Mouse (Mus musculus): ENCODE measurements at regions not wholly inside any gene's neighbourhood (a gene's known extent, or its start where the extent isn't known, plus 50 kb on each side); places are given as distances from the start of the nearest gene placed in this dataset.

DNA sequence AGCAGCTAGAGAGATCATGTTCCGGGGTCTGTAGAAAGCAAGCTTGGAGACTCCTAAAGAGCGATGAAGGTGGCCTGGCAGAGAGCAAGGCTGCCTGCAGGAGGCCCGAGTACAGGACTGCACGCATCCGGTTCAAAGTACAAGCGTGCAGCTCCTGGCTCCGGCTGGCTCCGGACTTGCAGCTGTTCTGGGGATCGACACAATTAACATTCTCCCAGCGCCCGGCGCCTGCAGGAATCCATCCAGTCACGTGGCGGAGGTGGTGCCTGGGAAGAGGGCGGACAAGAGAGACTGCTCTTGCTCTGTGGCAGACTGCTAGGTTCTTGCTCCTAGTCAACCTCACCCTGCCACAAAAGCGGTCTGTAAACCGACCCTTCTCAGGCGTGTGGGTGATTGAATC lies 86.9 kb downstream of the Bdh1 start:
- peak; percentile 89 for ATAC-seq
- H3K36me3 ChIP-seq, result no peaks in the 10 kb centered on the region
- H3K27me3 ChIP-seq (replicated peaks), result no peaks in the 10 kb centered on the region
- no peak overlapping the region for H3K4me3 ChIP-seq (replicated peaks)
- H3K27ac ChIP-seq, result peak overlapping the region; percentile 83
- H3K4me1 ChIP-seq (replicated peaks), result peaks cover 21% of the 10 kb centered on the region
- H3K9ac ChIP-seq, result peak overlapping the region; percentile 27; the same call in 1 of the 2 replicates
- WGBS, result under 1% methylated on average over 18 of the region's 18 CpGs
- no peaks in the 10 kb centered on the region for H3K9me3 ChIP-seq
- peak overlapping the region; percentile 46 for H3K4me2 ChIP-seq (replicated peaks)

DNA sequence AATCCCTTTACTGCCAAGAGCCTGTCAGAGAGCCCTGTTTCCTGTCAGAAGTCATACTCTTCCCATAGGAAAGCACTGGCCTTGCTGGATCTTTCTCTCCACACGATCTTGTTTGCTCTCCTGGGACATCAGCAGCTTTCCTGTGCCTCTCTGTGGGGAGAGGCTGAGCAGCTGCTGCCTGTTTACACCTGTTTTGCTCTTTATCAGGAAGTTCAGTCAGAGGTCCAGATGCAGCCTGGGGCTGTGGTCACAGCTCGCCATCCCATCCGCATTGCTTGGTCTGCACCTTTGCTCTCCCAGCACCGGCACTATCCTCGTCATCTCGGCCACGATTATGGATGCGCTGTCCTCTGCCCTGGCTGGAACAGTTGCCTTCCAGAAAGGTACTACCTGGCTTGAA lies 88.0 kb downstream of the Bdh1 start:
- Histone ChIP-seq H3K4me3 (replicated peaks) (no peak overlapping the region), H3K27ac (peak overlapping the region; percentile 33; the same call in 1 of the 2 replicates), H3K9ac (no peak overlapping the region), H3K36me3 (no peaks in the 10 kb centered on the region), H3K4me1 (replicated peaks) (peaks cover 21% of the 10 kb centered on the region), H3K9me3 (no peaks in the 10 kb centered on the region), H3K4me2 (replicated peaks) (no peak overlapping the region), H3K27me3 (replicated peaks) (no peaks in the 10 kb centered on the region)
- no peak for ATAC-seq
- WGBS, result 63% methylated on average over 8 of the region's 8 CpGs

DNA sequence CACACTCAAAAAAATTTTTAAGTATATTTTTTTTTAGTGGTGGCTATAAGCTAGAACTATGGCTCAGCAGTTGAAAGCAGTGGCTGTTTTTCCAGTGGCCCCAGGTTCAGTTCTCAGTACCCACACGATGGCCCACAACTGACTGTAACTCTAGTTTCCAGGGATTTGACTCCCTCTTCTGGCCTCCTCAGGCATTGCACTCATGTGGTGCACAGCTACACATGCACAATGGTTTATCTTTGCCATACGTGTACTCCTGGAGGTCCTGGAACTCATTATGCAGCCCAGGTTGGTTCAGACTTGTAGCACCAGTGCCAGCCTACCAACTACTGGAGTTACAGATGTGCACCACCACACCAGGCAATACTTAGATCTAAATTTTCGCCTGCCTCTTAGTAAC lies 96.7 kb downstream of the Bdh1 start:
- 90% methylated on average over 3 of the region's 3 CpGs for WGBS

DNA sequence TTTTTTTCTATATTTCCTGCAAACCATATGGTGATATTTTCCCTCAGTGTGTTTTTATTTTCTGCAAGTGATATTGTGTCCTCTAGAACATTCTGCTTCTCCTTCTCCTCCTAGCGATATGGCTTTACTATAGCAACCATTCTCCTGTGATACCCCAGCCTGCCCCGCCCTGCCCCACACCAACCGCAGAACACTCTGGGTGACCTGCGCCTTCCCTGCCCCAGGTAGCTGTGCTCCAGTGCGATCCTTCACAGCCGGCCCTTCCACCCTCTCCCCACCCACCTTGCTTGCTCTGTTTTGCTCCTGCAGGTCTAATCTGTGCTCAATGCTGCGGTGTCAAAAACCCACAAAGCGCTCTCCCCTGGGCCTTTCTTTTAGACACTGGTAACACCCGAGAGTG lies 98.0 kb downstream of the Bdh1 start:
- ATAC-seq, result no peak
- H3K27me3 ChIP-seq (replicated peaks), result no peaks in the 10 kb centered on the region
- WGBS, result 69% methylated on average over 9 of the region's 9 CpGs
- H3K4me3 ChIP-seq (replicated peaks), result no peak overlapping the region
- H3K9ac ChIP-seq, result no peak overlapping the region
- no peaks in the 10 kb centered on the region for H3K36me3 ChIP-seq
- H3K27ac ChIP-seq, result no peak overlapping the region
- H3K4me1 ChIP-seq (replicated peaks), result 0 out of 2 replicates have a peak, but pooled peaks cover 2% of the 10 kb centered on the region
- no peaks in the 10 kb centered on the region for H3K9me3 ChIP-seq
- no peak overlapping the region for H3K4me2 ChIP-seq (replicated peaks)

More for the DNA sequence above, 96.7 kb downstream of the Bdh1 start:
- ATAC-seq, result no peak
- H3K4me1 ChIP-seq (replicated peaks), result 0 out of 2 replicates have a peak, but pooled peaks cover 2% of the 10 kb centered on the region
- H3K27ac ChIP-seq, result no peak overlapping the region
- H3K4me2 ChIP-seq (replicated peaks), result no peak overlapping the region
- H3K27me3 ChIP-seq (replicated peaks), result no peaks in the 10 kb centered on the region
- no peaks in the 10 kb centered on the region for H3K36me3 ChIP-seq
- H3K9me3 ChIP-seq, result no peaks in the 10 kb centered on the region
- no peak overlapping the region for H3K4me3 ChIP-seq (replicated peaks)
- no peak overlapping the region for H3K9ac ChIP-seq

DNA sequence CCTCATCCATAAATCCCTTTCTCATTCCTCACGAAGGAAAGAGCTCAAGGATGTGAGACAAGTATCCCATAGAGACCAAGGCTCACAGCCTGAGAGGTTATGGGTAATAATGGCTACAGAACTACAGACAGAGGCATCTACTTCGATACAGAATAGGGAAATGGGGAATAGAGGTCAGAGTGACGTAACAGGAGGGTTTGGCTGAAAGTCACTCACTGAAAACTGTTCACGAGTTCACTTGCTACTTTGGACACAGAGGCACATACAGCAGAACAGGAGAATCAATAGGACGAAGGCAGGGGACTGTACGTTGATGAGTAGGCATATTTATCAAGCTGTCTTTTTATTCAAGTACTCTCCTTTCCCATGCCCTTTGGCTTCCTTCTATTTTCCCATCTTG lies 99.7 kb downstream of the Bdh1 start:
- ATAC-seq, result no peak
- H3K36me3 ChIP-seq, result no peaks in the 10 kb centered on the region
- H3K27me3 ChIP-seq (replicated peaks), result no peaks in the 10 kb centered on the region
- 0 out of 2 replicates have a peak, but pooled peaks cover 2% of the 10 kb centered on the region for H3K4me1 ChIP-seq (replicated peaks)
- no peak overlapping the region for H3K4me3 ChIP-seq (replicated peaks)
- no peak overlapping the region for H3K4me2 ChIP-seq (replicated peaks)
- no peak overlapping the region for H3K9ac ChIP-seq
- 71% methylated on average over 6 of the region's 6 CpGs for WGBS
- H3K9me3 ChIP-seq, result no peaks in the 10 kb centered on the region
- H3K27ac ChIP-seq, result no peak overlapping the region

DNA sequence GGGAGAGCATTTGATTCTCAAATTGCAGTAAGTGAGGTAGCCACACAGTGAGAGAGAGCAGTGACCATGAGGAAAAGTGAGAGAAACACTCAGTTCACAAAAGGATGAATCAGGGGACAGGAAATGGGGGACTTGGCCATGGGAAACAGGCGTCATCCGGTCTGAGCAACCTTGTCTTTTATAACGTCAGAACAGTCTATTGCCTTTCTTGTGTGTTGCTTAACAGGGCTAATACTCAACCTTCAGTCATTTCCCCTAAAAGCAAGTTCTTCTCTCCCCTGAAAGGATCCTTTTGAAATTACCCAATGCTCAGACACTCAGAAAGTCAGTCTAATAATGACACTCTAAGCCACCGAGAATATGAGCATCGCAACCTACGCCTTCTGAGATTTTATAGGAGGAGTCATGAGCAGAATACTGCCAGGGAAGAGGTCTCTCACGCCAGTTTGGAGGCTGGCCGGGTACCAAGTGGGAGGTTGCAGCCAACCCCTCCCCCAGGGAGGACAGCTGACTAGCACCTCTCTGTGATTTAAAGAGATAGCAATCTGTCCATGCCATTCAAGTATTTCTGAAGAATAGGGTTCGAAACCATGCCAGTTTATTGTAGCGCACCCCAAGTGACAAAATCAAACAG lies 104.7 kb downstream of the Bdh1 start:
- H3K27me3 ChIP-seq (replicated peaks), result no peaks in the 10 kb centered on the region
- H3K4me2 ChIP-seq (replicated peaks), result no peak overlapping the region
- H3K36me3 ChIP-seq, result no peaks in the 10 kb centered on the region
- H3K4me1 ChIP-seq (replicated peaks), result no peaks in the 10 kb centered on the region
- 66% methylated on average over 10 of the region's 10 CpGs for WGBS
- no peak overlapping the region for H3K27ac ChIP-seq
- no peaks in the 10 kb centered on the region for H3K9me3 ChIP-seq
- no peak for ATAC-seq
- H3K4me3 ChIP-seq (replicated peaks), result no peak overlapping the region
- H3K9ac ChIP-seq, result no peak overlapping the region

DNA sequence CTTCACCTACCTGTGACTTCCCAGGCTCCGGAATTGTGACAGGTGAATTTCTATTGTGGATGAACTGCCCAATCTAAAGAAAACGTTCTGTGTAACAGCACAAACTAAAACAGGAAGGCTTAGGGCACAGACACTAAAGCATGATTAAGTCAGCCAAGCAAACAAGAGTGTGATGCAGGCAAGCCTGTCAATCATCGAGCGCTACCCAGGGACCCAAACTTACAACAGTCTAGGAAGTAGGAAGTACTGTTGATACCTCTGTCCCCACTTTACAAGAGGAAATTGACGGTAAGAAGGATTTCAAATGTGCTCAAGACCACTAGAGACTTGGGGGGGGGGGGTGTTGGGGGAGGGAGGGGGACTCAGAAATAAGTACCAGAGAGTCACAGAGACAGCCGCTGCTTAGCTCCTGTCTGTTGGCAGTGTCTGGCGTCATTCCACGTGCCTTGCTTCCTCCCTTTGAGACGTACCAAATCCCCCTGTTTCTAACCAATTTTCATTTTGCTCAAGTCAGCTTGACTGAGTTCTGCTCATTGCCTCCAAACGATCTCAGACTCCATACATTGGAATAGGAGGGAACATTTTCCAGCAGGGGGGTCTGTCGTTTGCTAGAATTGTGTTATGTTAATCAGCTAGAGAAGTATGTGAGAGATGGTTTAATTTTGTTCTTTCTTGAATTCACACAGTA lies 106.7 kb downstream of the Bdh1 start:
- no peaks in the 10 kb centered on the region for H3K27me3 ChIP-seq (replicated peaks)
- H3K4me3 ChIP-seq (replicated peaks), result no peak overlapping the region
- no peak for ATAC-seq
- H3K4me1 ChIP-seq (replicated peaks), result peaks cover 2% of the 10 kb centered on the region; the same call in 1 of the 2 replicates
- no peak overlapping the region for H3K27ac ChIP-seq
- H3K9me3 ChIP-seq, result no peaks in the 10 kb centered on the region
- H3K4me2 ChIP-seq (replicated peaks), result no peak overlapping the region
- no peaks in the 10 kb centered on the region for H3K36me3 ChIP-seq
- H3K9ac ChIP-seq, result no peak overlapping the region
- 78% methylated on average over 11 of the region's 11 CpGs for WGBS

DNA sequence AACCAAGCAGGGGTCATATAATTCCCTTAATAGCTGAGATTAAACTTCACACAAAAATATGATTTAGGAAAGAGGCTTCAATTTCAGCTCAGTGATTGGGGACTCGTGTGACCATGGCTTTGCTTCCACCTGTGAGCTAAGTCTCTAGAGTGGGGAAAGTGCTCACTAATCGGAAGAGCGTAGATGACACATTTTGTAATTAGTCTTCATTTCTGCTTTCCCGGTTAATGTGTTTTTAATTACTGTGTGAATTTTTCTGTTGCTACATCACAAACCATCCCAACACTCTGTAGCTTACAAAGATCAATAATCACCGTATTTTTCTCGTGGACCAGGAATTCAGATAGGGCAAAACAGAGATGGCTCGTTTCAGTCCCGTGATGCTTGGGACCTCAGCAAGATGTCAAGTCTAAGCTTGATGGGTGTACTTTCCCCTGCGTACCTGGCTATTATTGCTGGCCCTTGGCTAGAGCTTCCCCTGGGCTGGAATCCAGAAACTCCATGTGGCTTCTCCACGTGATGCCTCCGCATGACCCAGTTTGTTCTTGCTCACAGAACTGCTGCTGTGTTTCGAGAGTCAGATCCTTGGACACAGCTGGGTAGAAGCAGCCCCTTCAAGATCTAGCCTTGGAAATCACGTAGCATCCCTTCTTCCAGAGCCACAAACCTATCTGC lies 107.3 kb downstream of the Bdh1 start:
- peaks cover 2% of the 10 kb centered on the region; the same call in 1 of the 2 replicates for H3K4me1 ChIP-seq (replicated peaks)
- no peak overlapping the region for H3K9ac ChIP-seq
- H3K27me3 ChIP-seq (replicated peaks), result no peaks in the 10 kb centered on the region
- no peak overlapping the region for H3K4me2 ChIP-seq (replicated peaks)
- ATAC-seq, result no peak
- WGBS, result 85% methylated on average over 13 of the region's 13 CpGs
- no peaks in the 10 kb centered on the region for H3K9me3 ChIP-seq
- H3K4me3 ChIP-seq (replicated peaks), result no peak overlapping the region
- no peak overlapping the region for H3K27ac ChIP-seq
- H3K36me3 ChIP-seq, result no peaks in the 10 kb centered on the region

DNA sequence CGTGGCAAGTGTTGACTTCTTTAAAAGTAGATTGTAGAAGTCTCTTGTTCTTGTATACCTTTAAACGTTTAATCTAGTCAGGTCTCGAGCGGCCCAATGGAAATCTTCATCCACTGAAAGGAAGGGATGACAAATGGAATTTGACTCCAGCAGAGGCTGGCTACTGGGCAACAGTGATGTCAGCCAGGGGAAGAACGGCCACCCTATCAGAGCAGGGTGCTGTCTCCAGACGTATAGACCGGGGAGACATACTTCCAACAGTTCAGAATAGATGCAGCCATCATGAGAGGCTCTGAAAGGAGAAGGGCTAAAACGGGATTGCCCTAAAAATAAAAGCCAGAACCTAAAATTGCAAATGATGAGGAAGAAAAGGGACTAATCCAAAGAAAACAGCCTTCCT lies 108.0 kb downstream of the Bdh1 start:
- Histone ChIP-seq H3K4me1 (replicated peaks) (peaks cover 8% of the 10 kb centered on the region), H3K4me2 (replicated peaks) (no peak overlapping the region), H3K9ac (no peak overlapping the region), H3K36me3 (no peaks in the 10 kb centered on the region), H3K4me3 (replicated peaks) (no peak overlapping the region), H3K27me3 (replicated peaks) (no peaks in the 10 kb centered on the region), H3K27ac (no peak overlapping the region), H3K9me3 (no peaks in the 10 kb centered on the region)
- 84% methylated on average over 8 of the region's 8 CpGs for WGBS
- ATAC-seq, result no peak

DNA sequence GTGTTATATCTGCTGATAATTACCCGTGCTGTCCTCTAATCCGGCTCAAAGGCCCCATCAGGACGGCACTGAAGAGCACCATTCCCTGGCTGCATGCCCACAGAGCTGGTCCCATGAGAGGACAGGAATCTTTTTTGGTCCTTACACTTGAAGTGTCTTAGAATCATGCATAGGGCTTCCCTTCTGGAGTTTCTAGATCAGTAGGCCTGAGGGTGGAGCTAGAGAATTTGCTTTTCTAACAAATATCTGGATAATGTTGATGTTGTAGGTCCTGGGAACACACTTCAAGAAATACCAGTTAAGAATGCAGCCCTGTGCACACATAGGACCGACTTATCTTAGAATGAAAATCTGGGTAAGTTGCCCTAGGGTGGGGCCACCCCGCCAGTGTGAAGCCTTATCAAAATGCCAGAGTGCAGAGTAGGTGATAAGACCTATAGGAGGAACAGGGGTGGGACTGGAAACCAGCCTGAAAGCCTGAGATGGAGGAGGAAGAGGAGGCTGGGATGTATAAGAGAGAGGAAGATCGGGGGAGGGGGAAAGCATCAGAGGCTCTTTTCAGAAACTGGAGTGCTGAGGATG lies 111.2 kb downstream of the Bdh1 start:
- Histone ChIP-seq H3K4me2 (replicated peaks) (no peak overlapping the region), H3K27ac (no peak overlapping the region), H3K9me3 (no peaks in the 10 kb centered on the region), H3K4me3 (replicated peaks) (no peak overlapping the region), H3K36me3 (no peaks in the 10 kb centered on the region), H3K9ac (no peak overlapping the region), H3K27me3 (replicated peaks) (no peaks in the 10 kb centered on the region), H3K4me1 (replicated peaks) (peaks cover 9% of the 10 kb centered on the region)
- 47% methylated on average over 6 of the region's 6 CpGs for WGBS
- ATAC-seq, result peak; percentile 88

DNA sequence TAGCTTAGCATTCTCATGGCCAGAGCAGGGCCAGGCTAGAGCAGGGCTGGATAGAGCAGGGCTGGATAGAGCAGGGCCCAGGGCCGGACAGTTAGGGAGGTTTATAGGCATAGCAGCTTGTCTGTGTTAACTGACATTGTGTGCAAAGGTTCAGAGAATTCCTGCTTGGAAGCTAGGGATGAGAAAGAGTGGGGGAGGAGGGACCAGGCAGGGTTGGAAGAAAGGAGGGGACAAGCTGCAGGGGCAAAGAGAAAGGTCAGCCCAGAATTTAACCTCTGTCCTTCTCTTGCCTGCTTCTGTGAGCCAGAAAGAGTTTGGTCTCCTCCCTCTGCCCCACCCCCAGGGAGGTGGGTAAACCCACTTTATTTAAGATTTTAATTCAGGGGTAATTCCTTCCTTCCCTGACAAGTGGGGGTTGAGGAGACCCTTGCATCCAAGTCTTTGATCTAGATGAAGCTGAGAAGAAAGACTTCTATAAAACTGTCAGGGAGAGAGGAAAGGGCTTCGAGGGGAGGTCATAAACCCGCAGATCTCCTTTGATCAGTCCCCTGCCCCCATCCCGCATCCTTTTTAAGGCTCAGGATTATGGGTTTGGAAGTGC lies 112.9 kb downstream of the Bdh1 start:
- WGBS, result 26% methylated on average over 4 of the region's 4 CpGs
- no peak for ATAC-seq
- no peak overlapping the region for H3K27ac ChIP-seq

DNA sequence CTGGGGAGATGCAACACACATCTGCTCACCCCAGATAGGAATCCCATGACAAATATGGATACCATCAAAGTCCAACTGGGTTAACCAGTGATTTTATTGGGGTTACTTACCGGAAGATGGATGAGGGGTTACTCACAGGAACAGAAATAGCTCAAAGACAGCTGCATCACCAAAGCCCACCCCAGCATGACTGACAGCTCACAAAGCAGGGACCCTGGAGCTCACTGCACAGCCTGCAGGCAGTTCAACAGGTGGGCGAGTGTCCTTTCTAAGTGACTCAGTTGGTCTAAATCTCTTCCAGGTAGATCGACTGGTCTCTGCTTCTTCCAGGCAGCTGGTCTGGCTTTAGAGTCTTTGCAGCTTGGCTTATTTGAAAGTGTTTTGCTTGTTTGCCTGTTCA lies 114.2 kb downstream of the Bdh1 start:
- H3K27me3 ChIP-seq (replicated peaks), result no peaks in the 10 kb centered on the region
- H3K4me3 ChIP-seq (replicated peaks), result no peak overlapping the region
- no peak overlapping the region for H3K9ac ChIP-seq
- ATAC-seq, result no peak
- no peaks in the 10 kb centered on the region for H3K36me3 ChIP-seq
- H3K9me3 ChIP-seq, result no peaks in the 10 kb centered on the region
- peaks cover 9% of the 10 kb centered on the region for H3K4me1 ChIP-seq (replicated peaks)
- H3K27ac ChIP-seq, result no peak overlapping the region
- WGBS, result 81% methylated on average over 3 of the region's 3 CpGs
- H3K4me2 ChIP-seq (replicated peaks), result no peak overlapping the region

More for the DNA sequence above, 112.9 kb downstream of the Bdh1 start:
- no peak overlapping the region for H3K4me2 ChIP-seq (replicated peaks)
- H3K4me3 ChIP-seq (replicated peaks), result no peak overlapping the region
- H3K4me1 ChIP-seq (replicated peaks), result peaks cover 9% of the 10 kb centered on the region
- no peaks in the 10 kb centered on the region for H3K36me3 ChIP-seq
- no peaks in the 10 kb centered on the region for H3K9me3 ChIP-seq
- no peak overlapping the region for H3K9ac ChIP-seq
- H3K27me3 ChIP-seq (replicated peaks), result no peaks in the 10 kb centered on the region
